ENCODE assay signal across 9 mouse cellular contexts in the genomic region with DNA sequence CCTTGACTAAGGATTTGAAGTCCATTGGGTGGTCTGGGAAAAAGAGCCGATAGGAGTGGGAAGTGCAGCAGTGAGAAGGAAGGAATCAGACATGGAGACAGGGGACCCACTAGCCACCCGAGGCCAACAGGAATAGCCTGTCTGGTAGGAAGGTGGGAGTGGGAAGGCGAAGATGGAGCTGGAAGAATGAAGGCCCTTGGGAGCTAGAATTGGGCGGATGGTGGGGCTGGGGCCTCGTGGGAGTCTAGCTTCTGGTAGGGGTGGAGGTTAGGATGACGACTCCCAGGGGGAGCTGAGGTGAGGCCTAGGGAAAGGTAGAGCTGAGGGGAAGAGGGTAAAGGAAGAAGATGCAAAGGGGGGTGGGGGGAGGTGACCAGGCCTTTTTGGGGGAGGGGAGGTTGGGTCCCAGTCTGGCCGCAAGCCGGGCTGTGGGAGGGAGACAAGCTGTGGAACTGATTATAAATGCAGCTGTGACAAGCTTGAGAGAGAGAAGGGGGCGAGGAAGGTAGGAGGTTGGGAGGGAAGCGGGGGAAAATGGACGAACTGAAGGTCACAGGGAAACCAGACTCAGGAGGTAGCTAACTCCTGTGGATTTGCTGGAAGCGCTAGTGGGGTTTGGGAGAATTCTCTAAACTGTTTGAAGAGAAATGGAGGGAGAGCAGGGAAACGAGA. TPM values are rescaled to one million over a fixed set of nuclear protein-coding genes. Genes with fewer than 3 reads are reported as not detected.
A peak's percentile ranks its signal among the peaks of the same experiment; 100 is the strongest.
DNase-seq lines count a peak whose midpoint lies in the region; ATAC-seq and TF ChIP-seq lines count a peak whose summit lies in the region.
"Had no signal": no experiment of that assay in that cellular context is flagged by ENCODE, and none has a peak within 500 bp of the region (broad histone marks: within the 10 kb centered on the region; RNA-seq: fewer than 3 reads in every experiment).

No protein-coding gene starts in this region.

- H3K27ac ChIP-seq in heart, embryonic 11.5 days (ENCODE audit: low read depth, low read length) = peak overlapping the region; percentile 71
- H3K27ac ChIP-seq in ES-E14 (ENCODE audit: insufficient read depth, low read depth, low read length, poor library complexity, severe bottlenecking) = no peak overlapping the region
- H3K27ac ChIP-seq in forebrain, embryonic 14.5 days (ENCODE audit: low read depth, low read length) = peak overlapping the region; percentile 85
- peak overlapping the region; percentile 10; the same call in 1 of the 2 replicates for H3K27ac ChIP-seq in liver, embryonic 15.5 days (replicated peaks)

- no peak for ATAC-seq in heart, embryonic 11.5 days (replicated peaks; ENCODE audit: insufficient number of reproducible peaks, low FRiP score, low TSS enrichment)
- ATAC-seq in forebrain, embryonic 14.5 days = no peak
- no peak for ATAC-seq in liver, embryonic 15.5 days (ENCODE audit: insufficient read depth)

- peak overlapping the region; percentile 51 for H3K4me3 ChIP-seq in heart, embryonic 11.5 days (ENCODE audit: low read depth, low read length)
- peak overlapping the region; percentile 53 to 65 for H3K4me3 ChIP-seq in ES-E14 (ENCODE audit: insufficient read depth in 1 of 2, low read depth in 1 of 2, low read length in 2 of 2, poor library complexity in 1 of 2, severe bottlenecking in 1 of 2)
- H3K4me3 ChIP-seq in forebrain, embryonic 14.5 days (ENCODE audit: low read depth, low read length) = peak overlapping the region; percentile 36
- peak overlapping the region; percentile 51 for H3K4me3 ChIP-seq in liver, embryonic 15.5 days (replicated peaks)

- peaks cover 33% of the 10 kb centered on the region for H3K4me1 ChIP-seq in heart, embryonic 11.5 days (ENCODE audit: control insufficient read depth, insufficient read depth, low read length)
- H3K4me1 ChIP-seq in ES-E14 (ENCODE audit: control insufficient read depth in 2 of 2, insufficient read depth in 2 of 2, low read length in 2 of 2, poor library complexity in 1 of 2) = peaks cover 0 to 22% of the 10 kb centered on the region in 2 experiments; a peak in 2 of 4 replicates
- peaks cover 55% of the 10 kb centered on the region for H3K4me1 ChIP-seq in forebrain, embryonic 14.5 days (ENCODE audit: control insufficient read depth, insufficient read depth, low read length)
- peaks cover 64% of the 10 kb centered on the region for H3K4me1 ChIP-seq in liver, embryonic 15.5 days (replicated peaks)

- H3K9ac ChIP-seq in heart, embryonic 11.5 days (ENCODE audit: low read depth, low read length) = peak overlapping the region; percentile 81
- peak overlapping the region; percentile 74 for H3K9ac ChIP-seq in ES-E14 (ENCODE audit: insufficient read depth, low read depth, low read length, poor library complexity, severe bottlenecking)
- H3K9ac ChIP-seq in forebrain, embryonic 14.5 days (ENCODE audit: low read length) = peak overlapping the region; percentile 67
- H3K9ac ChIP-seq in liver, embryonic 15.5 days = peak overlapping the region; percentile 58

- peak overlapping the region; percentile 88 for H3K4me2 ChIP-seq in heart, embryonic 11.5 days
- peak overlapping the region; percentile 69 for H3K4me2 ChIP-seq in forebrain, embryonic 14.5 days (ENCODE audit: low read length)
- peak overlapping the region; percentile 85 for H3K4me2 ChIP-seq in liver, embryonic 15.5 days

- H3K9me3 ChIP-seq in heart, embryonic 11.5 days (replicated peaks; ENCODE audit: control insufficient read depth, low read length) = no peaks in the 10 kb centered on the region
- H3K9me3 ChIP-seq in ES-E14 (ENCODE audit: control insufficient read depth, insufficient read depth, low read depth, low read length) = no peaks in the 10 kb centered on the region
- H3K9me3 ChIP-seq in forebrain, embryonic 14.5 days (replicated peaks; ENCODE audit: control insufficient read depth, low read length) = no peaks in the 10 kb centered on the region
- no peaks in the 10 kb centered on the region for H3K9me3 ChIP-seq in liver, embryonic 15.5 days (replicated peaks)
- H3K9me3 ChIP-seq: G1E had no signal

- no peak for DNase-seq in heart, postnatal 25 days (ENCODE audit: low spot score)
- DNase-seq in ES-E14 (ENCODE audit: low read depth, low spot score) = no peak
- no peak for DNase-seq in forebrain, embryonic 14.5 days (ENCODE audit: low spot score)
- no peak for DNase-seq in urinary bladder, postnatal 36 days (ENCODE audit: low spot score in 2 of 2)
- DNase-seq in urinary bladder, adult 18-20 months (ENCODE audit: low spot score in 2 of 2) = no peak
- DNase-seq in B cell, adult 2 months = no peak

- no peaks in the 10 kb centered on the region for H3K36me3 ChIP-seq in heart, embryonic 11.5 days (ENCODE audit: control insufficient read depth, insufficient read depth, low read length)
- H3K36me3 ChIP-seq in ES-E14 (ENCODE audit: control insufficient read depth, insufficient read depth, low read length, poor library complexity, severe bottlenecking) = no peaks in the 10 kb centered on the region
- no peaks in the 10 kb centered on the region for H3K36me3 ChIP-seq in forebrain, embryonic 14.5 days (ENCODE audit: control insufficient read depth, insufficient read depth, low read length)
- no peaks in the 10 kb centered on the region for H3K36me3 ChIP-seq in liver, embryonic 15.5 days (replicated peaks)

- H3K27me3 ChIP-seq in heart, embryonic 11.5 days (ENCODE audit: control insufficient read depth, insufficient read depth, low read length) = peaks cover 3% of the 10 kb centered on the region; the same call in 1 of the 2 replicates
- H3K27me3 ChIP-seq in forebrain, embryonic 14.5 days (replicated peaks; ENCODE audit: control insufficient read depth, insufficient read depth, low read length) = no peaks in the 10 kb centered on the region
- peaks cover 36% of the 10 kb centered on the region for H3K27me3 ChIP-seq in liver, embryonic 15.5 days

- in situ Hi-C loops in ES-E14 (cut with MboI; ENCODE audit: low sequenced_read_pairs in 2 of 2, unreplicated experiment in 2 of 2) = no loop called here

- 29% methylated on average over 13 of the region's 13 CpGs for WGBS in heart, embryonic 11.5 days (ENCODE audit: insufficient replicate concordance)
- WGBS in forebrain, embryonic 14.5 days = 26% methylated on average over 13 of the region's 13 CpGs
- WGBS in liver, embryonic 15.5 days (ENCODE audit: insufficient replicate concordance) = 38% methylated on average over 13 of the region's 13 CpGs

- intact Hi-C loops in heart, postnatal 25 days (cut with DNase I) = no loop called here

TF ChIP-seq in ES-E14, 5 proteins besides CTCF, POLR2A, EP300 and RAD21:
- TF ChIP-seq MAFK (IDR thresholded peaks at IDR 0.05; ENCODE audit: insufficient read depth, low read depth, low read length) (no peak), CHD2 (IDR thresholded peaks at IDR 0.05; ENCODE audit: low read depth, low read length) (no peak), ZNF384 (IDR thresholded peaks at IDR 0.05; ENCODE audit: low read depth, low read length) (no peak), HCFC1 (IDR thresholded peaks at IDR 0.05; ENCODE audit: borderline replicate concordance, insufficient read depth, low read length) (no peak), ZC3H11A (IDR thresholded peaks at IDR 0.05; ENCODE audit: borderline replicate concordance, low read depth, low read length) (no peak)

RNA-seq across cellular contexts. Expression of a gene that starts 4.9 kb away (rescaled TPM):
- polyA plus RNA-seq in heart, embryonic 11.5 days (2014; fragmentation: Nextera tagmentation; extraction: Ambion mirVana) = 2.9 and 3.7 TPM in 2 replicates
- total RNA-seq in heart, postnatal 25 days (2021) = 1 to 10 TPM; 5.3 to 5.5 TPM
- total RNA-seq in ES-E14 (2012; rRNA removed) = 6.6 and 10.3 TPM in 2 replicates
- 4.2 and 4.9 TPM in 2 replicates for polyA plus RNA-seq in forebrain, embryonic 14.5 days (2014; fragmentation: Nextera tagmentation; extraction: Ambion mirVana)
- 0.21 and 0.28 TPM in 2 replicates for polyA plus RNA-seq in liver, embryonic 15.5 days (2015; fragmentation: Nextera tagmentation; extraction: Ambion mirVana)

RNA-seq across cellular contexts. Expression of a gene that starts 6.6 kb away (rescaled TPM):
- 134 and 145 TPM in 2 replicates for polyA plus RNA-seq in heart, embryonic 11.5 days (2014; fragmentation: Nextera tagmentation; extraction: Ambion mirVana)
- total RNA-seq in heart, postnatal 25 days (2021) = 10 to 100 TPM; 91.4 to 92.5 TPM
- 43.0 and 60.0 TPM in 2 replicates for total RNA-seq in ES-E14 (2012; rRNA removed)
- polyA plus RNA-seq in forebrain, embryonic 14.5 days (2014; fragmentation: Nextera tagmentation; extraction: Ambion mirVana) = 137 and 150 TPM in 2 replicates
- polyA plus RNA-seq in liver, embryonic 15.5 days (2015; fragmentation: Nextera tagmentation; extraction: Ambion mirVana) = 85.9 and 86.7 TPM in 2 replicates

RNA-seq across cellular contexts. Expression of a gene that starts 13.1 kb away (rescaled TPM):
- 5.7 and 5.9 TPM in 2 replicates for polyA plus RNA-seq in heart, embryonic 11.5 days (2014; fragmentation: Nextera tagmentation; extraction: Ambion mirVana)
- 10 to 100 TPM; 10.8 to 12.3 TPM for total RNA-seq in heart, postnatal 25 days (2021)
- total RNA-seq in ES-E14 (2012; rRNA removed) = 9.4 and 13.3 TPM in 2 replicates
- 10.0 and 12.1 TPM in 2 replicates for polyA plus RNA-seq in forebrain, embryonic 14.5 days (2014; fragmentation: Nextera tagmentation; extraction: Ambion mirVana)
- 1.8 and 2.6 TPM in 2 replicates for polyA plus RNA-seq in liver, embryonic 15.5 days (2015; fragmentation: Nextera tagmentation; extraction: Ambion mirVana)

RNA-seq across cellular contexts. Expression of a gene that starts 27.0 kb away (rescaled TPM):
- polyA plus RNA-seq in heart, embryonic 11.5 days (2014; fragmentation: Nextera tagmentation; extraction: Ambion mirVana) = 6.8 and 7.9 TPM in 2 replicates
- total RNA-seq in heart, postnatal 25 days (2021) = 1 to 10 TPM; 2.9 to 3.8 TPM
- total RNA-seq in ES-E14 (2012; rRNA removed) = 6.7 and 8.2 TPM in 2 replicates
- polyA plus RNA-seq in forebrain, embryonic 14.5 days (2014; fragmentation: Nextera tagmentation; extraction: Ambion mirVana) = 9.1 and 10.0 TPM in 2 replicates
- polyA plus RNA-seq in liver, embryonic 15.5 days (2015; fragmentation: Nextera tagmentation; extraction: Ambion mirVana) = 5.0 and 5.8 TPM in 2 replicates

RNA-seq across cellular contexts. Expression of a gene that starts 29.1 kb away (rescaled TPM):
- polyA plus RNA-seq in heart, embryonic 11.5 days (2014; fragmentation: Nextera tagmentation; extraction: Ambion mirVana) = 6.3 and 6.9 TPM in 2 replicates
- total RNA-seq in heart, postnatal 25 days (2021) = under 1 TPM; 0.44 to 0.48 TPM
- 52.5 and 83.4 TPM in 2 replicates for total RNA-seq in ES-E14 (2012; rRNA removed)
- polyA plus RNA-seq in forebrain, embryonic 14.5 days (2014; fragmentation: Nextera tagmentation; extraction: Ambion mirVana) = 2.4 and 3.0 TPM in 2 replicates
- 5.2 and 5.9 TPM in 2 replicates for polyA plus RNA-seq in liver, embryonic 15.5 days (2015; fragmentation: Nextera tagmentation; extraction: Ambion mirVana)
